ENCODE assay signal across 9 mouse cellular contexts in the genomic region with DNA sequence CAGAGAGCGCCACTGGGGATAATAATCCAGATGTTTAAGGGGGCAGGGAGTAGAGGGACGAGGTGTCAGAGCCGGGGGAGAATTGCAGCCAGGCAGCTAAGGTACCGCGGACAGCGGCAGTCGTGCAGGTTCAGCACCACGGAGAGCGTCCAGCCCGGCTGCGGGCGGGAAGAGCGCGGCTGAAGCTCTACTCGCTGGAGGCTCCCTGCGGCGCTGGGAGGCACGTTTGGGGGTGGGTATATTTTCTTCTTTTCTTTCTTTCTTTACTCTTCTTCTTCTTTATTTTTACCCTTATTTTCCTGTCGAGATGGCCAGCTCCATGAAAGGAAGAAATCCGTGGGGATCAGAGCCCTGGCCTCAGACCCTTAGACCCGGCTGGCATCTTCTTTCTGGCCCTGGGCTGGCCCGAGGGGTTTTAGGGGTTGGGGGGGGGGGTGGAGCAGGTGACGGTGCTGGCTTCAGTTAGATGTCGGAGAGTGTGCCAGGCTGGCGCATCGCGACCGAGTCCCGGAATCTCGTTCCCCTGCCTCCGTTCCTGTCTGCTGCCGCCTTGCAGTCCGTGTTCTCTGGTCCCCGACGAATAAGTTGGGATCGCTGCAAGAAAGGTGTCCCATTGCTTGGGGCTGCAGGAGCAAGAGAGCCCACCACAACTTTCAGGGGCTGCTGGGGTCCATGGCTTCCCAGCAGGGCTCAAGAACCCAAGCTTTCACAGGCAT. TPM values are rescaled to one million over a fixed set of nuclear protein-coding genes. Genes with fewer than 3 reads are reported as not detected.
A peak's percentile ranks its signal among the peaks of the same experiment; 100 is the strongest.
DNase-seq lines count a peak whose midpoint lies in the region; TF ChIP-seq lines count a peak whose summit lies in the region.
"Had no signal": no experiment of that assay in that cellular context is flagged by ENCODE, and none has a peak within 500 bp of the region (broad histone marks: within the 10 kb centered on the region; RNA-seq: fewer than 3 reads in every experiment).

TSS of gene Glra1 (minus strand) at position 391 of the 716 bp plus-strand sequence.

- peaks cover 60% of the 10 kb centered on the region for H3K27me3 ChIP-seq in E14TG2a.4 (ENCODE audit: insufficient read depth, low read length)

- TF ChIP-seq CTCF in E14TG2a.4 (conservative IDR thresholded peaks at IDR 0.05; ENCODE audit: low read length): no peak

- H3K36me3 ChIP-seq in E14TG2a.4 (ENCODE audit: insufficient read depth, low read length): no peaks in the 10 kb centered on the region

- peak; percentile 91 for DNase-seq in adrenal gland, postnatal 10 days
- peak; percentile 1 for DNase-seq in fibroblast of lung, adult 2 months (ENCODE audit: low read depth)
- DNase-seq in heart, postnatal 10 days: peak; percentile 83 to 88
- peak; percentile 71 to 77 for DNase-seq in kidney, postnatal 25 days
- DNase-seq in lung, postnatal 14 days: peak; percentile 79
- peak; percentile 78 for DNase-seq in retina, postnatal 1 day
- DNase-seq in MN1 (ENCODE audit: low spot score): no peak

- intact Hi-C loops in heart, postnatal 10 days (cut with DNase I): no loop called here

- H3K4me3 ChIP-seq in E14TG2a.4 (replicated peaks; ENCODE audit: low read length): peak within 1 kb of the TSS; percentile 75

- H3K9me3 ChIP-seq in E14TG2a.4 (ENCODE audit: low read length): no peaks in the 10 kb centered on the region

- H3K4me1 ChIP-seq in E14TG2a.4 (replicated peaks; ENCODE audit: low read depth, low read length): peaks cover 15% of the 10 kb centered on the region

RNA-seq across cellular contexts. Expression of gene Glra1, which starts in this region (rescaled TPM):
- not detected for total RNA-seq in adrenal gland, postnatal 10 days (2021)
- not detected for total RNA-seq in heart, postnatal 10 days (2021)
- total RNA-seq: gastrocnemius, adult 8-10 months had no signal

Comparison
In these comparisons a context has a peak if more than half of its experiments do, and no peak if none do; other contexts are left out.
1. Peak in DNase-seq in adrenal gland, postnatal 10 days; RNA of the gene not detected or under 1 TPM.
2. Peak in DNase-seq in heart, postnatal 10 days; RNA of the gene not detected or under 1 TPM.